Mouse (Mus musculus) cerebellum, adult 11-12 months (tissue): ENCODE data around the gene Fam198b.

ENCODE experiments used
- DNase-seq: peaks from one replicate; pipeline ENCODE4 v3.0.0; 2022

The Fam198b gene

GRCm38 (mm10) chr3:79886357-79887091 lies 2.2 kb downstream of the Fam198b start:
- DNase-seq = no peak

GRCm38 (mm10) chr3:79887161-79887855 lies 3.0 kb downstream of the Fam198b start:
- no peak for DNase-seq

- no peak for DNase-seq
These were observed 3.6 kb downstream of the Fam198b start for GRCm38 (mm10) chr3:79887966-79888365.

- no peak for DNase-seq
These were observed 13.4 kb downstream of the Fam198b start for GRCm38 (mm10) chr3:79897534-79898370.

- no peak for DNase-seq
These were observed 14.2 kb downstream of the Fam198b start for GRCm38 (mm10) chr3:79898514-79898913.

- DNase-seq = no peak
These were observed 15.6 kb downstream of the Fam198b start for GRCm38 (mm10) chr3:79899906-79900305.

GRCm38 (mm10) chr3:79900502-79900901 lies 16.2 kb downstream of the Fam198b start:
- no peak for DNase-seq

- no peak for DNase-seq
These were observed 17.0 kb downstream of the Fam198b start for GRCm38 (mm10) chr3:79901321-79901720.

- DNase-seq = no peak
These were observed 17.4 kb downstream of the Fam198b start for GRCm38 (mm10) chr3:79901734-79902133.

GRCm38 (mm10) chr3:79903803-79904202 lies 19.5 kb downstream of the Fam198b start:
- no peak for DNase-seq

GRCm38 (mm10) chr3:79904238-79904757 lies 20.0 kb downstream of the Fam198b start:
- DNase-seq = no peak

GRCm38 (mm10) chr3:79905397-79905796 lies 21.1 kb downstream of the Fam198b start:
- no peak for DNase-seq

GRCm38 (mm10) chr3:79906250-79907045 lies 22.1 kb downstream of the Fam198b start:
- no peak for DNase-seq

GRCm38 (mm10) chr3:79907223-79907622 lies 22.9 kb downstream of the Fam198b start:
- DNase-seq = no peak

- DNase-seq = no peak
These were observed 26.2 kb downstream of the Fam198b start for GRCm38 (mm10) chr3:79910375-79911141.

GRCm38 (mm10) chr3:79911166-79911565 lies 26.8 kb downstream of the Fam198b start:
- DNase-seq = no peak

GRCm38 (mm10) chr3:79914012-79914411 lies 29.7 kb downstream of the Fam198b start:
- DNase-seq = no peak

- no peak for DNase-seq
These were observed 31.9 kb downstream of the Fam198b start for GRCm38 (mm10) chr3:79916185-79916584.

GRCm38 (mm10) chr3:79918761-79919160 lies 34.4 kb downstream of the Fam198b start:
- DNase-seq = no peak

GRCm38 (mm10) chr3:79925950-79926697 lies 41.8 kb downstream of the Fam198b start:
- DNase-seq = no peak

GRCm38 (mm10) chr3:79927050-79927449 lies 42.7 kb downstream of the Fam198b start:
- DNase-seq = no peak
